Mouse (Mus musculus) kidney, adult 2 months (tissue): ENCODE results near the gene Rbm15.

Experiments used
- CTCF ChIP-seq: fragments of 200-500 bp; conservative IDR thresholded peaks from 2 replicates; pipeline ENCODE4 v1.5.1; 2011; ENCODE audit warnings: low read depth, mild to moderate bottlenecking, control low read depth, low read length, moderate library complexity, mixed read lengths; ENCODE audit not compliant: insufficient read depth, insufficient read length
- POLR2A ChIP-seq: fragments of 200-500 bp; IDR thresholded peaks from one replicate; pipeline ENCODE4 v1.6.1; 2011; ENCODE audit warnings: low read depth, low read length, control low read depth

GRCm38 (mm10) chr3:107357700-107358234, 24.3 kb upstream of the Rbm15 start:
- TF ChIP-seq CTCF (no peak), POLR2A (no peak)
